Mouse (Mus musculus) MEL (cell line): ENCODE measurements around the gene Maff.

ENCODE experiments used
- BHLHE40 ChIP-seq: IDR thresholded peaks from 2 replicates; pipeline ENCODE4 v1.6.1; 2012; ENCODE audit warnings: low read depth, mild to moderate bottlenecking, inconsistent platforms, low read length, improper control_type of control experiment, borderline replicate concordance
- CHD1 ChIP-seq: IDR thresholded peaks from 2 replicates; pipeline ENCODE4 v1.6.1; 2012; ENCODE audit warnings: low read depth, mild to moderate bottlenecking, inconsistent platforms, low read length, improper control_type of control experiment
- CTCF ChIP-seq, 3 experiments: IDR thresholded peaks in 2 of 3; conservative IDR thresholded peaks in 1 of 3; 2 replicates each; pipeline ENCODE4 v1.5.1; 2011 to 2012; ENCODE audit warnings: low read length in 3 of 3, low read depth in 2 of 3, mild to moderate bottlenecking in 2 of 3, improper control_type of control experiment in 1 of 3, inconsistent platforms in 1 of 3, mixed read lengths in 1 of 3, moderate library complexity in 1 of 3; ENCODE audit not compliant: control insufficient read depth in 1 of 3, insufficient read depth in 1 of 3, poor library complexity in 1 of 3, severe bottlenecking in 1 of 3
- EP300 ChIP-seq, 2 experiments: IDR thresholded peaks; 2 replicates each; pipeline ENCODE4 v1.6.1; 2011; ENCODE audit warnings: improper control_type of control experiment in 2 of 2, low read length in 2 of 2, low read depth in 1 of 2, mild to moderate bottlenecking in 1 of 2
- GATA1 ChIP-seq: IDR thresholded peaks from 2 replicates; pipeline ENCODE4 v1.6.1; 2011; ENCODE audit warnings: low read depth, low read length, improper control_type of control experiment
- MAFK ChIP-seq: IDR thresholded peaks from 2 replicates; pipeline ENCODE4 v1.6.1; 2011; ENCODE audit warnings: low read depth, mild to moderate bottlenecking, low read length, improper control_type of control experiment, borderline replicate concordance
- NRF1 ChIP-seq: IDR thresholded peaks from 2 replicates; pipeline ENCODE4 v1.6.1; 2014; ENCODE audit warnings: low read depth, mild to moderate bottlenecking, inconsistent platforms, low read length, improper control_type of control experiment, moderate library complexity; ENCODE audit not compliant: poor library complexity, insufficient read depth, severe bottlenecking
- POLR2A ChIP-seq, 2 experiments: IDR thresholded peaks; 2 replicates each; pipeline ENCODE4 v1.6.1; 2011 to 2012; ENCODE audit warnings: low read length in 2 of 2, mild to moderate bottlenecking in 2 of 2, control low read depth in 1 of 2, improper control_type of control experiment in 1 of 2, low read depth in 1 of 2, moderate library complexity in 1 of 2; ENCODE audit not compliant: control insufficient read depth in 1 of 2, insufficient read depth in 1 of 2, poor library complexity in 1 of 2
- TAL1 ChIP-seq: IDR thresholded peaks from 2 replicates; pipeline ENCODE4 v1.6.1; 2012; ENCODE audit warnings: mild to moderate bottlenecking, inconsistent platforms, low read length, moderate library complexity, mixed read lengths
- USF1 ChIP-seq: IDR thresholded peaks from 2 replicates; pipeline ENCODE4 v1.6.1; 2014; ENCODE audit warnings: low read depth, mild to moderate bottlenecking, inconsistent platforms, low read length, improper control_type of control experiment, moderate library complexity
- ZC3H11A ChIP-seq: IDR thresholded peaks from 2 replicates; pipeline ENCODE4 v1.6.1; 2012; ENCODE audit warnings: low read depth, mild to moderate bottlenecking, inconsistent platforms, low read length, improper control_type of control experiment

DNA sequence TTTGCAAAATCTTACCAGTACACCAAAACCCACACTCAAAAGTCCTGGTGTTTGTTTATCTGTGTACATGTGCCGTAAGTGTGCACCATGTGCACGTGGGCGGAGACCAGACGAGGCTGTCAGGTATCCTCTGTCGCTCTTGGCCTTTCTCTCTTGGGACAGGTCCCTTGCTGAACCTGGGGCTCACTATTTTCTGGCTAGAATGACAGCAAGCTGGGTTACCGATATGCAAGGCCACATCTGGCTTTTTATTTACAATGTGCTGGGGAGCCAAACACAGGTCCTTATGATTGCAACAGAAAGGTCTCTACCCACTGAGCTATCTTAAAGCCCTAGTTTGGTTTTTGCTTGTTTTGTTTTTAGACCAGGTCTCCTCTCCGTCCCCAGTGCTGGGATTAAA is 41.2 kb downstream of the Maff start:
- TF ChIP-seq EP300 (IDR thresholded peaks at IDR 0.05; ENCODE audit: low read depth in 1 of 2, low read length in 2 of 2) (no peak), CTCF (IDR thresholded peaks at IDR 0.05 in 2 of 3, conservative IDR thresholded peaks at IDR 0.05 in 1 of 3; ENCODE audit: control insufficient read depth in 1 of 3, insufficient read depth in 1 of 3, low read depth in 2 of 3, low read length in 3 of 3, poor library complexity in 1 of 3, severe bottlenecking in 1 of 3) (no peak), NRF1 (no peak), BHLHE40 (no peak), TAL1 (no peak), CHD1 (no peak), ZC3H11A (no peak), USF1 (no peak), POLR2A (IDR thresholded peaks at IDR 0.05; ENCODE audit: control insufficient read depth in 1 of 2, insufficient read depth in 1 of 2, low read depth in 1 of 2, low read length in 2 of 2, poor library complexity in 1 of 2) (no peak), MAFK (no peak), GATA1 (no peak)
